Mouse (Mus musculus): ENCODE measurements at regions not wholly inside any gene's neighbourhood (a gene's known extent, or its start where the extent isn't known, plus 50 kb on each side); places are given as distances from the start of the nearest gene placed in this dataset.

- TF ChIP-seq POLR2A (IDR thresholded peaks at IDR 0.05; ENCODE audit: borderline replicate concordance, extremely low read depth, insufficient read depth, insufficient read length, poor library complexity, severe bottlenecking), result no peak
- TF ChIP-seq CTCF (IDR thresholded peaks at IDR 0.05; ENCODE audit: borderline replicate concordance, extremely low read depth, insufficient read depth, insufficient read length), result no peak
These were observed 271.9 kb downstream of the 4930544G11Rik start for GRCm38 (mm10) chr6:66224164-66224903.
